Mouse (Mus musculus) C2C12 (cell line): Measurements from ENCODE around the gene T. TPM values are rescaled to one million over a fixed set of nuclear protein-coding genes. Genes with fewer than 3 reads are reported as not detected.

Source experiments
- H3K27me3 ChIP-seq: one replicate; pipeline ENCODE4 v1.6.1; 2011; ENCODE audit not compliant: control insufficient read depth, insufficient read depth, insufficient read length
- H3K36me3 ChIP-seq: one replicate; pipeline ENCODE4 v1.6.1; 2011; ENCODE audit not compliant: control insufficient read depth, insufficient read depth
- H3K4me3 ChIP-seq: one replicate; pipeline ENCODE4 v1.5.1; 2011; ENCODE audit warnings: mild to moderate bottlenecking, control low read depth; ENCODE audit not compliant: poor library complexity, insufficient read depth, severe bottlenecking
- H3K79me2 ChIP-seq: one replicate; pipeline ENCODE4 v1.6.1; 2011; ENCODE audit not compliant: control insufficient read depth, insufficient read depth
- H3K79me3 ChIP-seq: one replicate; pipeline ENCODE4 v1.6.1; 2011; ENCODE audit warnings: low read depth, control low read depth
- H3ac ChIP-seq: one replicate; pipeline ENCODE3; 2011; ENCODE audit warnings: low read depth; ENCODE audit not compliant: control insufficient read depth, insufficient read length
- CEBPB ChIP-seq: IDR thresholded peaks from one replicate; pipeline ENCODE4 v1.6.1; 2011; ENCODE audit warnings: low read depth, mild to moderate bottlenecking, control low read depth, moderate library complexity
- CTCF ChIP-seq: IDR thresholded peaks from one replicate; pipeline ENCODE4 v1.5.1; 2011; ENCODE audit not compliant: control insufficient read depth, insufficient read depth, insufficient read length
- FOSL1 ChIP-seq: IDR thresholded peaks from one replicate; pipeline ENCODE4 v1.8.0; 2011; ENCODE audit warnings: mild to moderate bottlenecking, low read length; ENCODE audit not compliant: poor library complexity, insufficient read depth, severe bottlenecking
- MAX ChIP-seq: IDR thresholded peaks from one replicate; pipeline ENCODE4 v1.6.1; 2011; ENCODE audit warnings: mild to moderate bottlenecking, control low read depth
- MYOD1 ChIP-seq: IDR thresholded peaks from one replicate; pipeline ENCODE4 v1.6.1; 2011; ENCODE audit warnings: low read depth; ENCODE audit not compliant: control insufficient read depth, insufficient read length
- MYOG ChIP-seq: IDR thresholded peaks from one replicate; pipeline ENCODE4 v1.6.1; 2011; ENCODE audit not compliant: control insufficient read depth, insufficient read length; ENCODE audit errors: extremely low read depth
- USF1 ChIP-seq: IDR thresholded peaks from one replicate; pipeline ENCODE4 v1.6.1; 2011; ENCODE audit warnings: low read depth, mild to moderate bottlenecking, control low read depth, moderate library complexity
- polyA plus RNA-seq: library from polyadenylated mRNA; unstranded; fragments of >200 nt; fragmentation: generic; extraction: Trizol; gene quantifications from one replicate; pipeline ENCODE4 v1.2.1, GENCODE M21; 2012; ENCODE audit warnings: missing spikeins

Gene T
- polyA plus RNA-seq, 1 experiment, result not detected

DNA sequence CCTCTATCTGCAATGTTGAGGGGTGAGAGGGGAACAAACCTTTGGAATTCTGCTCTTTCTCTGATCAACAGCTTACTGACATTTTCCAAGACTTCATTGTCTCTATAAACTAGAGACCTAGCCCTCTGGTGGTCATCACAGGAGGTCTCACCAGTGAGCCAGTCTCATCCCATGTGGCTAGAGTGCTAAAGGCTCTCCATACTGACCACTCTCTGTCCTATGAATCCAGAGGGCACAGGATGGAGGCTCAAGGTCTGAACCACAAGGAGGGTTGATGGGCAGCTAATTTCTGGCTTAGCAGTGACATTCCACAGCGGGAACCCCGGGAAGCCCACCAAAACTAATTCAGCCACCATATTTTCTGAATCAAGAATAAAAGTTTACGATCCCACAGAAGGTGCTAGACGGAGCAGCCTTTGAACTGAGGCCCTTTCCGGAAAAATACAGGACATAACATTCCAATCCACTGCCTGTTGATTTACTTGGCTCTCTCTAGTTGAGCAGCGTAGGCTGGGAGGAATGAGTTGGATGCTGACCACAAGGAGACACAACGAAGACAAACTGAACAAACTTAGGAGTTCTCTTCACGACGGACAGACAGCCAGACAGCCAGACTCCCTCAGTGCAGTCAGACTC is 45.4 kb downstream of the T start:
- TF ChIP-seq USF1 (no peak), MYOG (no peak), CEBPB (no peak)
- no peaks in the 10 kb centered on the region for H3K36me3 ChIP-seq
- no peaks in the 10 kb centered on the region for H3K79me2 ChIP-seq
- H3K4me3 ChIP-seq, result no peak overlapping the region
- no peak overlapping the region for H3ac ChIP-seq
- no peaks in the 10 kb centered on the region for H3K27me3 ChIP-seq
- H3K79me3 ChIP-seq, result no peaks in the 10 kb centered on the region

DNA sequence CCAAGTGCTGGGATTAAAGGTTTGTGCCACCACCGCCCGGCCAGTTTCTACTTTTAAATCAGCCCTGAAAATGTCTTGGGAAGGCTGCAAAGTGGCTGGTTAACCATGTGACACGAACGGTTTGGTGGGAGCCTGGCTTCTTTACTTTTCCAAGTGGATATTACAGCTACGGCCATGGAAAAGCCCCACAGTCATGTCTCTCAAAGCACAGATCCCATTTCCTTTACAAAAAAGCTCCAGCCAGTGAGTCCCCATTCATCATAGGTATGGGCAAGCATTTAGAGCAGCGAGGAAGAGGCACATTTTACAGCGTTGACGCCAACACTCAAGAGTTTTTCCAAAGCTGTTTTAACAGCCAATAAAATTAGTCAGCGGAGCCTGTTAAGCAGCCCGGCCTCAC is 47.6 kb downstream of the T start:
- H3ac ChIP-seq, result no peak overlapping the region
- H3K36me3 ChIP-seq, result no peaks in the 10 kb centered on the region
- no peaks in the 10 kb centered on the region for H3K79me3 ChIP-seq
- H3K27me3 ChIP-seq, result no peaks in the 10 kb centered on the region
- H3K4me3 ChIP-seq, result no peak overlapping the region
- no peak for TF ChIP-seq CTCF
- no peak for TF ChIP-seq USF1
- TF ChIP-seq MYOG, result no peak
- TF ChIP-seq FOSL1, result no peak
- TF ChIP-seq MAX, result no peak
- TF ChIP-seq MYOD1, result no peak
- no peak for TF ChIP-seq CEBPB
- H3K79me2 ChIP-seq, result no peaks in the 10 kb centered on the region

DNA sequence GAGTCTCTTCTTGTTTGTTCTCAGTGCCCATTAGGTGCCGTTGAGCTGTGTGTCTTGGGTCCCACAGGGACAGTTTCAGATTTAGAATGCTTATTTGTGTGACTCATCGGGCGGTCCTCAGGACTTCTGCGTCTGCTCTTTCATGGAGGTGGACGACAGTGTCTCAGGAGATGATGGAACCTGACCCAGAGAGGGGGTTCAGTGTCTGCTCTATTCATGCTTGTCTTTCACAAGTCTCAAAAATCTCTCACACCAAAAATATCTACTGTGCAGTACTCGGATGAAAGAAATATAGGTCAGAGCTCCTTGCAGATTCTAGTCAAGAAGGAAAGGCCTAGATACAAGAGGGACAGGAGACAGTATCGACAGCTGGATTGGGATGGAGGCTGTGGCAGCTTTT is 48.7 kb downstream of the T start:
- H3K27me3 ChIP-seq, result no peaks in the 10 kb centered on the region
- no peak overlapping the region for H3K4me3 ChIP-seq
- H3K36me3 ChIP-seq, result no peaks in the 10 kb centered on the region

DNA sequence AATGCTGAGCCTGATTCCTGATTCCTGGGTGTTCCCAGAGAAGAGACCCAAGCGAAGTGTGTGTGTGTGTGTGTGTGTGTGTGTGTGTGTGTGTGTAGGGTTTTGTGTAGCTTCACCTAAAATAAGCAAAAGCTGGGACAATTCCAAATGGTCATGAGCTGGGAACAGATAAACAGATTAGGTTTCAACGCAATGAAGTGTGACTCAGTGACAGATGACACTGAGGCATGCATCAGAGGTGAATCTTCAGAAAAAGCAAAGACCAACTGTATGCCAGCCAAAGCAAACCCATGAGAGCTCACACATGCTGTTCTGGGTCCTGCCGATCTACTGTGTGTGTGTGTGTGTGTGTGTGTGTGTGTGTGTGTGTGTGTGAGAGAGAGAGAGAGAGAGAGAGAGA is 50.0 kb downstream of the T start:
- Histone ChIP-seq H3K79me3 (no peaks in the 10 kb centered on the region), H3K36me3 (no peaks in the 10 kb centered on the region), H3K4me3 (no peak overlapping the region), H3ac (no peak overlapping the region), H3K79me2 (no peaks in the 10 kb centered on the region), H3K27me3 (no peaks in the 10 kb centered on the region)
- TF ChIP-seq CTCF (no peak), MAX (no peak), FOSL1 (no peak), MYOG (no peak), USF1 (no peak), MYOD1 (no peak), CEBPB (no peak)

More for the DNA sequence above, 48.7 kb downstream of the T start:
- Histone ChIP-seq H3K79me2 (no peaks in the 10 kb centered on the region), H3K79me3 (no peaks in the 10 kb centered on the region), H3ac (no peak overlapping the region)
- TF ChIP-seq CEBPB, result no peak
- no peak for TF ChIP-seq FOSL1
- no peak for TF ChIP-seq MAX
- TF ChIP-seq MYOD1, result no peak
- no peak for TF ChIP-seq USF1
- no peak for TF ChIP-seq MYOG
- TF ChIP-seq CTCF, result no peak

- Histone ChIP-seq H3K79me3 (no peaks in the 10 kb centered on the region), H3K27me3 (no peaks in the 10 kb centered on the region), H3K4me3 (no peak overlapping the region), H3ac (no peak overlapping the region), H3K79me2 (no peaks in the 10 kb centered on the region), H3K36me3 (no peaks in the 10 kb centered on the region)
- TF ChIP-seq FOSL1 (no peak), MAX (no peak), USF1 (no peak), CTCF (no peak), MYOD1 (no peak), MYOG (no peak), CEBPB (no peak)
Measured at GRCm38 (mm10) chr17:8485146-8485545, 50.9 kb downstream of the T start.

- H3K4me3 ChIP-seq, result no peak overlapping the region
- no peaks in the 10 kb centered on the region for H3K79me2 ChIP-seq
- no peaks in the 10 kb centered on the region for H3K79me3 ChIP-seq
- H3K27me3 ChIP-seq, result no peaks in the 10 kb centered on the region
- no peaks in the 10 kb centered on the region for H3K36me3 ChIP-seq
- TF ChIP-seq MYOD1 (no peak), FOSL1 (no peak), USF1 (no peak)
- no peak overlapping the region for H3ac ChIP-seq
Measured at GRCm38 (mm10) chr17:8487824-8488223, 53.6 kb downstream of the T start.
